Mouse (Mus musculus) ES-Bruce4 (cell line): Measurements from ENCODE around the gene Gm10518.

Source experiments
- CTCF ChIP-seq: IDR thresholded peaks from one replicate; pipeline ENCODE4 v1.8.1; 2011; ENCODE audit warnings: low read depth, low read length
- EP300 ChIP-seq: IDR thresholded peaks from 2 replicates; pipeline ENCODE4 v1.6.1; 2011; ENCODE audit warnings: low read depth, low read length; ENCODE audit not compliant: insufficient read depth
- POLR2A ChIP-seq: IDR thresholded peaks from one replicate; pipeline ENCODE4 v1.8.1; 2011; ENCODE audit warnings: low read length; ENCODE audit not compliant: insufficient read depth

- TF ChIP-seq CTCF (no peak), EP300 (no peak), POLR2A (no peak)
Observed at GRCm38 (mm10) chr1:179832710-179833240, 29.6 kb downstream of the Gm10518 start.
